Mouse (Mus musculus): ENCODE measurements around the gene Mfrp.

GRCm38 (mm10) chr9:44052855-44053254, 48.7 kb upstream of the Mfrp start:
- no peak for TF ChIP-seq CTCF (IDR thresholded peaks at IDR 0.05; ENCODE audit: borderline replicate concordance, control insufficient read depth, extremely low read depth, insufficient read depth, low read length, poor library complexity)
- TF ChIP-seq POLR2A (IDR thresholded peaks at IDR 0.05; ENCODE audit: control insufficient read depth, extremely low read depth, insufficient read depth, low read length, poor library complexity) = no peak
